Mouse (Mus musculus) ES-Bruce4 (cell line): Measurements from ENCODE around the gene Bag6.

Source experiments
- CTCF ChIP-seq: IDR thresholded peaks from one replicate; pipeline ENCODE4 v1.8.1; 2011; ENCODE audit warnings: low read depth, low read length
- POLR2A ChIP-seq: IDR thresholded peaks from one replicate; pipeline ENCODE4 v1.8.1; 2011; ENCODE audit warnings: low read length; ENCODE audit not compliant: insufficient read depth

DNA sequence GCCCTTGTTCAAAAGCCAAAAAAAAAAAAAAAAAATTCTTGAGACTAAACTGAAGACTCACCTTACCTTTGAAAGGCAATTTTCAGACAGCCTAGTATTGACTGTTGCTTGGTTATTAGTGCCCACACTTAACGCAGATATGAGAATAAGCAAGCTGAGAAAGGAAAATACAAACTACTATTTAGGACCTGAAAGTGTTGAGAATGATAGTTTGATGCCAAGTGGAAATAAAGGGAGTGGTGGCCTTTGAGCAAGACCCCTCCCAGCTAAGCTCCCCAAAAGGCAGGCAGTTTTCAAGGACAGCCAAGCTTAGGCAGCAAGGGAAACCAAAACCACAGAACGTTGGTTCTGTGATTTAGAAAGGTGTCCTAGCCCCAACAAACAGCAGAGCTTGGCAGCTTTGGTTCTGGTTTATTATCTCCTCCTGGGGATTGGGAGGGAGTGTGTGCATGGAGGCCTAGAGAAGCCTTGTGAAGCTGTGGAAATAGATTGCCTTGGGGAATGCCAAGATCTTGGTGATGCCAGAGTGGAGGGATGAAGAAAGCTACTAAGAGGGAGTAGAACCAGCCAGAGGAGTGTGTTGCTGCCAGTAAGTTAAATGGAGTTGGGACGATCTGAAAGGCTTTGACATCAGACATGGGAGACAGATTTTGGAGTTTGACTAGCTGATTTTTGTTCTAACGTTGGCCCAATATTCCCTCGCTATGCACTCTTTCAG, 13.1 kb downstream of the Bag6 start:
- no peak for TF ChIP-seq CTCF
- no peak for TF ChIP-seq POLR2A
